ENCODE assay signal across 21 mouse cellular contexts in genomic region chr13:106471264-106471663, GRCm38 (mm10).
DNase-seq lines count a peak whose midpoint lies in the region; ATAC-seq and TF ChIP-seq lines count a peak whose summit lies in the region.
"Had no signal": no experiment of that assay in that cellular context is flagged by ENCODE, and none has a peak within 500 bp of the region (broad histone marks: within the 10 kb centered on the region; RNA-seq: fewer than 3 reads in every experiment).

No protein-coding gene starts in this region.

- peak; percentile 89 for ATAC-seq in limb, embryonic 11.5 days (ENCODE audit: insufficient number of reproducible peaks, low FRiP score, low TSS enrichment, low read depth)
- ATAC-seq in lung, postnatal 0 days = peak; percentile 60
- peak; percentile 90 for ATAC-seq in limb, embryonic 14.5 days (ENCODE audit: low FRiP score, low read depth)
- ATAC-seq: activated CD4-positive, CD25-positive, alpha-beta regulatory T cell, adult 4 months; forebrain, embryonic 13.5 days; forebrain, postnatal 0 days; Patski had no signal

- no peak overlapping the region for H3K4me3 ChIP-seq in limb, embryonic 11.5 days (ENCODE audit: low read depth, low read length)
- H3K4me3 ChIP-seq in limb, embryonic 10.5 days = no peak overlapping the region
- H3K4me3 ChIP-seq in lung, postnatal 0 days (ENCODE audit: low read depth, low read length) = no peak overlapping the region
- H3K4me3 ChIP-seq in limb, embryonic 14.5 days (replicated peaks; ENCODE audit: low read length) = no peak overlapping the region
- H3K4me3 ChIP-seq: embryonic facial prominence, embryonic 13.5 days; forebrain, embryonic 13.5 days; heart, embryonic 13.5 days; hindbrain, embryonic 15.5 days had no signal

- no peak overlapping the region for H3K9ac ChIP-seq in limb, embryonic 11.5 days (ENCODE audit: low read length)
- H3K9ac ChIP-seq in lung, postnatal 0 days (replicated peaks; ENCODE audit: low read depth) = no peak overlapping the region
- no peak overlapping the region for H3K9ac ChIP-seq in limb, embryonic 14.5 days (ENCODE audit: low read depth, low read length, severe bottlenecking)
- H3K9ac ChIP-seq: embryonic facial prominence, embryonic 13.5 days; forebrain, embryonic 13.5 days; forebrain, postnatal 0 days; heart, embryonic 13.5 days; hindbrain, embryonic 15.5 days had no signal

- H3K4me1 ChIP-seq in limb, embryonic 11.5 days (ENCODE audit: control insufficient read depth, insufficient read depth, low read length) = no peaks in the 10 kb centered on the region
- no peaks in the 10 kb centered on the region for H3K4me1 ChIP-seq in limb, embryonic 10.5 days
- no peaks in the 10 kb centered on the region for H3K4me1 ChIP-seq in lung, postnatal 0 days (ENCODE audit: insufficient read depth, low read depth, low read length)
- no peaks in the 10 kb centered on the region for H3K4me1 ChIP-seq in limb, embryonic 14.5 days (ENCODE audit: control insufficient read depth, insufficient read depth, low read length)
- H3K4me1 ChIP-seq: embryonic facial prominence, embryonic 13.5 days; forebrain, embryonic 13.5 days; heart, embryonic 13.5 days; hindbrain, embryonic 15.5 days had no signal

- TF ChIP-seq EP300 in lung, postnatal 0 days (IDR thresholded peaks at IDR 0.05) = no peak

- H3K27ac ChIP-seq in limb, embryonic 11.5 days (replicated peaks; ENCODE audit: low read depth, low read length) = no peak overlapping the region
- H3K27ac ChIP-seq in limb, embryonic 10.5 days = no peak overlapping the region
- no peak overlapping the region for H3K27ac ChIP-seq in lung, postnatal 0 days (ENCODE audit: low read length)
- no peak overlapping the region for H3K27ac ChIP-seq in limb, embryonic 14.5 days (replicated peaks; ENCODE audit: low read depth, low read length)
- H3K27ac ChIP-seq: embryonic facial prominence, embryonic 13.5 days; forebrain, embryonic 13.5 days; heart, embryonic 13.5 days; hindbrain, embryonic 15.5 days had no signal

- TF ChIP-seq POLR2A in limb, embryonic 14.5 days (IDR thresholded peaks at IDR 0.05; ENCODE audit: borderline replicate concordance, extremely low read depth, insufficient read depth, insufficient read length) = no peak

- no peak overlapping the region for H3K4me2 ChIP-seq in limb, embryonic 11.5 days (ENCODE audit: low read depth, severe bottlenecking)
- no peak overlapping the region for H3K4me2 ChIP-seq in lung, postnatal 0 days (replicated peaks; ENCODE audit: low read depth, low read length)
- no peak overlapping the region for H3K4me2 ChIP-seq in limb, embryonic 14.5 days (replicated peaks; ENCODE audit: low read depth, low read length, severe bottlenecking)
- H3K4me2 ChIP-seq: embryonic facial prominence, embryonic 13.5 days; forebrain, embryonic 13.5 days; heart, embryonic 13.5 days; hindbrain, embryonic 15.5 days had no signal

- DNase-seq in limb, embryonic 11.5 days (ENCODE audit: low spot score) = peak; percentile 21
- no peak for DNase-seq in limb, embryonic 10.5 days (ENCODE audit: low spot score)
- DNase-seq in lung, postnatal 0 days (ENCODE audit: low spot score) = peak; percentile 38
- no peak for DNase-seq in lung, postnatal 4 days
- DNase-seq in limb, embryonic 14.5 days (ENCODE audit: low spot score) = peak; percentile 74
- DNase-seq in thymus, adult 18-20 months = no peak
- DNase-seq: adrenal gland, postnatal 14 days; cerebellum, adult 18-20 months; cerebellum, adult 9-11 months; cerebellum, postnatal 36 days; forebrain, postnatal 0 days; gastrocnemius, postnatal 36 days; heart, adult 11 months; heart, postnatal 36 days had no signal

- TF ChIP-seq CTCF in lung, postnatal 0 days (IDR thresholded peaks at IDR 0.05) = no peak

- H3K36me3 ChIP-seq in limb, embryonic 11.5 days (ENCODE audit: control insufficient read depth, insufficient read depth, low read length) = no peaks in the 10 kb centered on the region
- H3K36me3 ChIP-seq in limb, embryonic 10.5 days = no peaks in the 10 kb centered on the region
- H3K36me3 ChIP-seq in lung, postnatal 0 days (ENCODE audit: insufficient read depth, low read length) = no peaks in the 10 kb centered on the region
- no peaks in the 10 kb centered on the region for H3K36me3 ChIP-seq in limb, embryonic 14.5 days (ENCODE audit: control insufficient read depth, insufficient read depth, low read length)
- H3K36me3 ChIP-seq: embryonic facial prominence, embryonic 13.5 days; heart, embryonic 13.5 days; hindbrain, embryonic 15.5 days had no signal

- no peaks in the 10 kb centered on the region for H3K27me3 ChIP-seq in limb, embryonic 11.5 days (ENCODE audit: control insufficient read depth, insufficient read depth, low read length)
- no peaks in the 10 kb centered on the region for H3K27me3 ChIP-seq in limb, embryonic 10.5 days (ENCODE audit: low read depth, poor library complexity, severe bottlenecking)
- H3K27me3 ChIP-seq in lung, postnatal 0 days (replicated peaks; ENCODE audit: insufficient read depth, low read length) = no peaks in the 10 kb centered on the region
- no peaks in the 10 kb centered on the region for H3K27me3 ChIP-seq in limb, embryonic 14.5 days (ENCODE audit: control insufficient read depth, insufficient read depth, low read length)
- H3K27me3 ChIP-seq: CH12.LX; embryonic facial prominence, embryonic 13.5 days; forebrain, embryonic 13.5 days; heart, embryonic 13.5 days; hindbrain, embryonic 15.5 days; Patski had no signal

- WGBS in limb, embryonic 11.5 days = 63% methylated on average over 4 of the region's 4 CpGs
- WGBS in limb, embryonic 10.5 days = 80% methylated on average over 4 of the region's 4 CpGs
- WGBS in lung, postnatal 0 days = 42% methylated on average over 4 of the region's 4 CpGs
- 34% methylated on average over 4 of the region's 4 CpGs for WGBS in limb, embryonic 14.5 days

- no peaks in the 10 kb centered on the region for H3K9me3 ChIP-seq in limb, embryonic 11.5 days (ENCODE audit: control insufficient read depth, low read length)
- no peaks in the 10 kb centered on the region for H3K9me3 ChIP-seq in limb, embryonic 10.5 days (replicated peaks)
- H3K9me3 ChIP-seq in lung, postnatal 0 days (ENCODE audit: low read length) = no peaks in the 10 kb centered on the region
- H3K9me3 ChIP-seq in limb, embryonic 14.5 days (ENCODE audit: control insufficient read depth, low read length) = no peaks in the 10 kb centered on the region
- H3K9me3 ChIP-seq: embryonic facial prominence, embryonic 13.5 days; forebrain, embryonic 13.5 days; heart, embryonic 13.5 days; hindbrain, embryonic 15.5 days had no signal

Comparison
In these comparisons a context has a peak if more than half of its experiments do, and no peak if none do; other contexts are left out.
1. DNase-seq: peak in limb, embryonic 11.5 days (single experiment), lung, postnatal 0 days (single experiment) and limb, embryonic 14.5 days (single experiment); none in limb, embryonic 10.5 days (single experiment), lung, postnatal 4 days (0 of 2) and thymus, adult 18-20 months (0 of 2).
2. Peak in every context shown above with its lines, with median percentiles within 50 percentile points of each other: ATAC-seq.